Mouse (Mus musculus) liver, embryonic 14.5 days (tissue): Measurements from ENCODE around the gene Rab4a. TPM values are rescaled to one million over a fixed set of nuclear protein-coding genes. Genes with fewer than 3 reads are reported as not detected.

ENCODE experiments used
- ATAC-seq: fragments of 200-750 bp; cut with Nextera tagmentation; 2 replicates; pipeline ENCODE4 v1.8.0; 2017; ENCODE audit warnings: moderate number of reproducible peaks, mild to moderate bottlenecking, moderate library complexity; ENCODE audit not compliant: insufficient read depth
- DNase-seq, 3 experiments: peaks; one replicate each; pipeline ENCODE4 v3.0.0-alpha.2; 2012 to 2013; ENCODE audit warnings: low read depth in 3 of 3, low spot score in 3 of 3
- H3K27ac ChIP-seq: fragments of 300-500 bp; sonication (generic); 2 replicates; pipeline ENCODE4 v1.5.1; 2014; ENCODE audit warnings: moderate library complexity, mild to moderate bottlenecking, control low read depth, inconsistent platforms
- H3K27me3 ChIP-seq: fragments of 300-500 bp; sonication (generic); 2 replicates; pipeline ENCODE4 v1.6.1; 2014; ENCODE audit warnings: mild to moderate bottlenecking, low read length, moderate library complexity; ENCODE audit not compliant: control insufficient read depth, insufficient read depth
- H3K36me3 ChIP-seq: fragments of 300-500 bp; sonication (generic); replicated peaks from 2 replicates; pipeline ENCODE4 v1.6.1; 2014; ENCODE audit warnings: low read depth; ENCODE audit not compliant: control insufficient read depth, insufficient read depth
- H3K4me1 ChIP-seq, 2 experiments: fragments of 200-500 bp in 1 of 2; fragments of 300-500 bp in 1 of 2; sonication (generic) in 1 of 2; replicated peaks; 2 replicates each; pipeline ENCODE4 v1.6.1; 2012 to 2014; ENCODE audit warnings: antibody characterized with exemption in 1 of 2, inconsistent platforms in 1 of 2, low read length in 1 of 2; ENCODE audit not compliant: control insufficient read depth in 2 of 2, insufficient read depth in 2 of 2
- H3K4me2 ChIP-seq: fragments of 300-500 bp; sonication (generic); 2 replicates; pipeline ENCODE4 v1.6.1; 2014; ENCODE audit warnings: low read depth, mild to moderate bottlenecking, control low read depth, moderate library complexity
- H3K4me3 ChIP-seq, 2 experiments: fragments of 200-500 bp in 1 of 2; fragments of 300-500 bp in 1 of 2; sonication (generic) in 1 of 2; 2 replicates each; pipeline ENCODE4 v1.5.1; 2012 to 2014; ENCODE audit warnings: low read depth in 2 of 2, low read length in 2 of 2, mild to moderate bottlenecking in 2 of 2, control low read depth in 1 of 2, inconsistent platforms in 1 of 2, moderate library complexity in 1 of 2; ENCODE audit not compliant: insufficient read depth in 1 of 2
- H3K9ac ChIP-seq: fragments of 300-500 bp; sonication (generic); replicated peaks from 2 replicates; pipeline ENCODE4 v1.6.1; 2014; ENCODE audit warnings: mild to moderate bottlenecking, control low read depth, moderate library complexity
- H3K9me3 ChIP-seq: fragments of 300-500 bp; sonication (generic); 2 replicates; pipeline ENCODE4 v1.6.1; 2016; ENCODE audit warnings: low read length, mixed read lengths; ENCODE audit not compliant: control insufficient read depth
- CTCF ChIP-seq: IDR thresholded peaks from 2 replicates; pipeline ENCODE4 v1.5.1; 2016; ENCODE audit warnings: antibody characterized with exemption, low read depth, control low read depth
- EP300 ChIP-seq: IDR thresholded peaks from 2 replicates; pipeline ENCODE4 v1.6.1; 2016; ENCODE audit warnings: antibody characterized with exemption, low read depth
- WGBS: fragments of 180-500 bp; shearing (Covaris S2); extraction: QIAGEN DNeasy Blood & Tissue Kit; methylation state at CpG from one replicate; pipeline ENCODE4 v1.1.7; 2014; ENCODE audit not compliant: insufficient replicate concordance; 5-methylcytosine and 5-hydroxymethylcytosine counted together
- polyA plus RNA-seq, 2 experiments: library from polyadenylated mRNA; depleted of rRNA in 1 of 2; stranded (reverse) in 1 of 2; unstranded in 1 of 2; fragments of >200 nt; fragmentation: Nextera tagmentation in 1 of 2; extraction: Ambion mirVana in 1 of 2; gene quantifications; 2 replicates each; pipeline versions ENCODE4 v1.2.1 to v1.2.3; 2012 to 2014

Rab4a gene
- polyA plus RNA-seq, 2 experiments: 12.9 to 23.7 TPM

- H3K27ac ChIP-seq: no peak overlapping the region
- 89% methylated on average over 13 of the region's 13 CpGs for WGBS
- peaks cover 0 to 10% of the 10 kb centered on the region in 2 experiments; a peak in 2 of 4 replicates for H3K4me1 ChIP-seq
- H3K9ac ChIP-seq: no peak overlapping the region
- H3K9me3 ChIP-seq: no peaks in the 10 kb centered on the region; the same call in 1 of the 2 replicates
- H3K36me3 ChIP-seq: peaks cover 11% of the 10 kb centered on the region
- no peak for DNase-seq
- H3K27me3 ChIP-seq: no peaks in the 10 kb centered on the region
- no peak overlapping the region for H3K4me2 ChIP-seq
- H3K4me3 ChIP-seq: no peak overlapping the region
- TF ChIP-seq EP300 (no peak), CTCF (no peak)
- ATAC-seq: no peak
These were observed 21.7 kb downstream of the Rab4a start for GRCm38 (mm10) chr8:123827523-123827922.

- Histone ChIP-seq H3K9ac (no peak overlapping the region), H3K36me3 (peaks cover 19% of the 10 kb centered on the region), H3K27ac (no peak overlapping the region), H3K4me2 (no peak overlapping the region), H3K4me1 (no peaks in the 10 kb centered on the region), H3K4me3 (no peak overlapping the region), H3K27me3 (no peaks in the 10 kb centered on the region), H3K9me3 (no peaks in the 10 kb centered on the region)
- no peak for TF ChIP-seq EP300
- peak; percentile 95 for TF ChIP-seq CTCF
- 74% methylated on average over 4 of the region's 4 CpGs for WGBS
- DNase-seq (peak in 2 of 3 experiments; percentile 30 to 44), ATAC-seq (no peak)
These were observed 27.0 kb downstream of the Rab4a start for GRCm38 (mm10) chr8:123832757-123833156.

GRCm38 (mm10) chr8:123835451-123835850 is 29.7 kb downstream of the Rab4a start:
- H3K9me3 ChIP-seq: no peaks in the 10 kb centered on the region
- TF ChIP-seq EP300: no peak
- TF ChIP-seq CTCF: peak; percentile 88
- ATAC-seq (peak; percentile 65), DNase-seq (peak; percentile 39 to 50 (median 46))
- no peaks in the 10 kb centered on the region for H3K27me3 ChIP-seq
- no peak overlapping the region for H3K4me2 ChIP-seq
- H3K27ac ChIP-seq: no peak overlapping the region
- H3K9ac ChIP-seq: no peak overlapping the region
- no peak overlapping the region for H3K4me3 ChIP-seq
- 58% methylated on average over 9 of the region's 9 CpGs for WGBS
- peaks cover 18% of the 10 kb centered on the region for H3K36me3 ChIP-seq
- no peaks in the 10 kb centered on the region for H3K4me1 ChIP-seq

- Histone ChIP-seq H3K36me3 (peaks cover 15% of the 10 kb centered on the region), H3K27ac (no peak overlapping the region), H3K4me2 (no peak overlapping the region), H3K4me1 (no peaks in the 10 kb centered on the region), H3K27me3 (no peaks in the 10 kb centered on the region), H3K9me3 (no peaks in the 10 kb centered on the region), H3K4me3 (no peak overlapping the region), H3K9ac (no peak overlapping the region)
- no peak for DNase-seq
- 85% methylated on average over 6 of the region's 6 CpGs for WGBS
- TF ChIP-seq CTCF (no peak), EP300 (no peak)
- ATAC-seq: no peak
These were observed 30.6 kb downstream of the Rab4a start for GRCm38 (mm10) chr8:123836354-123836753.

GRCm38 (mm10) chr8:123838496-123838895 is 32.7 kb downstream of the Rab4a start:
- TF ChIP-seq EP300 (no peak), CTCF (no peak)
- no peak overlapping the region for H3K9ac ChIP-seq
- WGBS: 72% methylated on average over 9 of the region's 9 CpGs

More at GRCm38 (mm10) chr8:123838496-123838895, 32.7 kb downstream of the Rab4a start:
- Histone ChIP-seq H3K4me1 (no peaks in the 10 kb centered on the region), H3K36me3 (peaks cover 10% of the 10 kb centered on the region), H3K4me3 (no peak overlapping the region), H3K4me2 (no peak overlapping the region), H3K27ac (no peak overlapping the region), H3K9me3 (no peaks in the 10 kb centered on the region), H3K27me3 (no peaks in the 10 kb centered on the region)
- ATAC-seq (no peak), DNase-seq (no peak)
